Mouse (Mus musculus) kidney, embryonic 15.5 days (tissue): ENCODE data around the gene Ptpn23. TPM values are rescaled to one million over a fixed set of nuclear protein-coding genes. Genes with fewer than 3 reads are reported as not detected.
"Not testable (repeated sequence)": the region's sequence is repeated elsewhere in the genome, so short reads cannot be mapped to it uniquely, and the experiment has no call there.

Source experiments
- ATAC-seq: fragments of 200-750 bp; cut with Nextera tagmentation; replicated peaks from 2 replicates; pipeline ENCODE4 v1.8.0; 2017; ENCODE audit warnings: moderate TSS enrichment; ENCODE audit not compliant: low FRiP score
- H3K27ac ChIP-seq: fragments of 300-500 bp; sonication (generic); 2 replicates; pipeline ENCODE4 v1.5.1; 2015; ENCODE audit warnings: mild to moderate bottlenecking, inconsistent platforms
- H3K27me3 ChIP-seq: fragments of 300-500 bp; sonication (generic); 2 replicates; pipeline ENCODE4 v1.6.1; 2015; ENCODE audit warnings: inconsistent platforms
- H3K36me3 ChIP-seq: fragments of 300-500 bp; sonication (generic); 2 replicates; pipeline ENCODE4 v1.6.1; 2015; ENCODE audit warnings: inconsistent platforms
- H3K4me1 ChIP-seq: fragments of 300-500 bp; sonication (generic); 2 replicates; pipeline ENCODE4 v1.6.1; 2015; ENCODE audit warnings: inconsistent platforms
- H3K4me2 ChIP-seq: fragments of 300-500 bp; sonication (generic); 2 replicates; pipeline ENCODE4 v1.6.1; 2015; ENCODE audit warnings: moderate library complexity, mild to moderate bottlenecking, inconsistent platforms
- H3K4me3 ChIP-seq: fragments of 300-500 bp; sonication (generic); replicated peaks from 2 replicates; pipeline ENCODE4 v1.5.1; 2015; ENCODE audit warnings: mild to moderate bottlenecking, inconsistent platforms
- H3K9ac ChIP-seq: fragments of 300-500 bp; sonication (generic); 2 replicates; pipeline ENCODE4 v1.6.1; 2015; ENCODE audit warnings: mild to moderate bottlenecking, inconsistent platforms
- H3K9me3 ChIP-seq: fragments of 300-500 bp; sonication (generic); replicated peaks from 2 replicates; pipeline ENCODE4 v1.6.1; 2016; ENCODE audit warnings: inconsistent platforms
- WGBS: fragments of 180-500 bp; shearing (Covaris S2); methylation state at CpG from one replicate; pipeline ENCODE4 v1.1.7; 2015; ENCODE audit warnings: mixed read lengths; 5-methylcytosine and 5-hydroxymethylcytosine counted together
- polyA plus RNA-seq: library from polyadenylated mRNA; unstranded; fragments of >200 nt; fragmentation: Nextera tagmentation; extraction: Ambion mirVana; gene quantifications from 2 replicates; pipeline ENCODE4 v1.2.1, GENCODE M21; 2015

Gene Ptpn23
- polyA plus RNA-seq, 1 experiment from 2014 or later: 16.9 TPM

DNA sequence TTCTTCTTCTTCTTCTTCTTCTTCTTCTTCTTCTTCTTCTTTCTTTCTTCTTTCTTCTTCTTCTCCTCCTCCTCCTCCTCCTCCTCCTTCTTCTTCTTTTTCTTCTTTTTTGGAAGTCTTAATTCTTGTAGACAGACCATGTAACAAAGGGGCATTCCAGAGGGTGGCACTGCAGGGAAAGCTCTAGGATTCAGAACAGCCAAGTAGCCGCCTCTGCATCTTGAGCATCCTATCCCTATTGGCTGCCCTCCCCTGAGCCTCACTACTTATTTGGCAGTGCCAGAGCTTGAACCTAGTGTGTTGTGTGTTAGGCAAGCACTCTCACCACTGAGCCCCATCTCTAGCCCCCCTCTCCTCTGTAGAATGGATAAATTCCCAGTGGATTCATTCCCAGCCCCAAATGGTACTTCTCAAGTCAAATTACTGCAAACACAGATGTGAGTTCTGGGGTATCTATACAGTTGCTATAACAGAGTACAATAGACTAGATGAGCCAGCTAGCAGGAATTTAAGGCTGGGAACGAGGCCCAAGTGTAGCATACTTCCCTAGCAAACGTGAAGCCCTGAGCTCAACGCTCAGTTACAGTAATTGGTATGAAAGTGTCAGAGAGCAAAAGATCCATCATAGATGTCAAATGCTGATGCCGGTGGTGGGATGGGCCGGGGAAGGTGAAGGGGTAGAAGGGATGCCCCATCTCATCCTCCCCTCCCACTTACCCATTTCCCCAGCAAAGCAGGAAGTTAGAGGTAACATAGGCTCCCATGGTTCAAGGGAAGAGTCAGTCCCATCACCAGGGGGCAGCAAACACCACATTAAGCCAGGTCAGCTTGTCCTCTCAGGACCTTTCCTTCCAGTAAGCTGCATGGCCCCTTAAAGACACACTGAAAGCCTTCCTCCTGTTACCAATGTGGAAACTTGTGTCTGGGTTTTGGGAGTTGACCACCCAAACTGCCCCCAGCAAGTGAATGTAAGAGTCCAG, 3.2 kb upstream of the Ptpn23 start:
- no peak for ATAC-seq
- H3K9me3 ChIP-seq: no peaks in the 10 kb centered on the region
- no peaks in the 10 kb centered on the region for H3K27me3 ChIP-seq
- H3K4me3 ChIP-seq: no peak overlapping the region
- no peaks in the 10 kb centered on the region for H3K36me3 ChIP-seq
- H3K4me2 ChIP-seq: no peak overlapping the region
- no peak overlapping the region for H3K27ac ChIP-seq
- WGBS: 46% methylated on average over 6 of the region's 6 CpGs
- H3K4me1 ChIP-seq: peaks cover 16% of the 10 kb centered on the region
- H3K9ac ChIP-seq: no peak overlapping the region

DNA sequence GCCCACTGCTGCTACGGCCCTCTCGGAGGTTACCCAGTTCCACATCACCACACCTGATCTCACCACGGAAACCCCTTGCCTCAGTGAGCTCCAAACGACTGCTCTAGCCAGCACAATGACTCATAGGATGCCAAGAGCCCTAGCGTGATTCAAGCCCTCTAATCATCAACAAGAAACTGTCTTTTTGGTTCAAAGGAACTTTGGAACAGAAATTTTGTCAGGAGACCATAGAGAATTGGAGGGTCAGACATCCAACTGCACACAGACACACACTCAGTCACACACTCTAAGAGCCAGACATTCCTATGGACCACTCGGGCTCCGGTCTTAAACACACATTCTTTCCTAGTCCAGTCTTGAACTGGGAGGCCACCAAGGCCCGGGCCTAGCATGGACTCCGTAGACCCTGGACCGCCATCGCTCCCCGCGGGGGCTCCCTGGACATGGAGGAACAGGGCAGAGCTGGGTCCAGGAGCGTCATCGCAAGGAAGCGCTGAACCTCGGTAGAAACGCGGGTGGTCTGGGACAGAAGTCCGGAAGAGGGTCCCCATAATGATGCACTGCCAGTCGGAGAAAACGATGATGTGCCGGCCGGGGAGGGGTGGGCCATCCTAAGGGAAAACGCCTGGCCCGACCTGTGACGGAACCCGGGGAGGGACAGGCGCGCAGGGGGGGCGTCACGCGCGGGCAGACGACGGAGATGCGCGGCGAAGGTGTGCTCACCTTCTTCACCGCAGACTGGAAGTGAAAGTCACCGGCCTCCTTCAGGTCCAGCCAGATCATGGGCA, 508 bp downstream of the Ptpn23 start:
- under 1% methylated on average over 41 of the region's 41 CpGs for WGBS
- H3K4me3 ChIP-seq: peak overlapping the region; percentile 98
- H3K9me3 ChIP-seq: no peaks in the 10 kb centered on the region
- peak; percentile 61 for ATAC-seq
- peak overlapping the region; percentile 90 for H3K4me2 ChIP-seq
- H3K27ac ChIP-seq: peak overlapping the region; percentile 84
- H3K9ac ChIP-seq: peak overlapping the region; percentile 76
- H3K36me3 ChIP-seq: peaks cover 9% of the 10 kb centered on the region
- H3K27me3 ChIP-seq: no peaks in the 10 kb centered on the region
- H3K4me1 ChIP-seq: peaks cover 20% of the 10 kb centered on the region

DNA sequence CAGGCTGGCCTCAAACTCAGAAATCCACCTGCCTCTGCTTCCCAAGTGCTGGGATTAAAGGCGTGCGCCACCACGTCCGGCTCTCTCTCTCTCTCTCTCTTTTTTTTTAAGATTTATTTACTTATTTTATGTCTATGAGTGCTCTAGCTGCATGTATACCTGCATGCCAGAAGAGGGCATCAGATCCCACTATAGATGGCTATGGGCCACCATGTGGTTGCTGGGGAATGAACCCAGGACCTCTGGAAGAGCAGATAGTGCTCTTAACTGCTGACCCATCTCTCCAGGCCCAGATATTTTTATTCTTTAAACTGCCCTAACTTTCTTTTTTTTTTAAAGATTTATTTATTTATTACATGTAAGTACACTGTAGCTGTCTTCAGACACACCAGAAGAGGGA, 4.8 kb downstream of the Ptpn23 start:
- H3K4me2 ChIP-seq, H3K4me3 ChIP-seq, ATAC-seq, H3K27ac ChIP-seq, H3K9me3 ChIP-seq, H3K9ac ChIP-seq, H3K27me3 ChIP-seq: not testable (repeated sequence)
- H3K4me1 ChIP-seq: peaks cover 12% of the 10 kb centered on the region
- 89% methylated on average over 4 of the region's 4 CpGs for WGBS
- H3K36me3 ChIP-seq: peaks cover 19% of the 10 kb centered on the region

DNA sequence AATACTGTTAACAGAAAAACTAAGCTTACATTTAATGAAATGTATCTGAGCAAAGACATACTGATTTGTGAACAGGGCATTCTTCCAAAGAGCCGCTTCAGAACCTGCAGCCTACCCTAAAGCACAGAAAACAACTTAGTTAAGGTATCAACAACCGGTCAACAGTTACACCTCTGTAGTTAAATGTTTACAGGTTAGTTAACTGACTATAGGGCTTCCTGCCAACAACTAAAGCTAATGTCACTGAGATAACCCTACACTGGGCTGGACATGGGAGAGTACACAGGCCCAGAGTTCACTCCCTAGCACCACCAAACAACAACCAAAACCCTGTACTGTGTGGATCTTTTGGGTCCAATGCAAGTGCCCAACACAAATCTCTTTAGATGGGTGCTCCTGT, 5.3 kb downstream of the Ptpn23 start:
- H3K36me3 ChIP-seq: peaks cover 23% of the 10 kb centered on the region
- H3K9ac ChIP-seq: no peak overlapping the region
- no peak overlapping the region for H3K4me3 ChIP-seq
- peaks cover 12% of the 10 kb centered on the region for H3K4me1 ChIP-seq
- no peaks in the 10 kb centered on the region for H3K27me3 ChIP-seq
- no peak overlapping the region for H3K27ac ChIP-seq
- WGBS: 90% methylated on average over 2 of the region's 2 CpGs
- no peak overlapping the region for H3K4me2 ChIP-seq
- ATAC-seq: no peak
- no peaks in the 10 kb centered on the region for H3K9me3 ChIP-seq

DNA sequence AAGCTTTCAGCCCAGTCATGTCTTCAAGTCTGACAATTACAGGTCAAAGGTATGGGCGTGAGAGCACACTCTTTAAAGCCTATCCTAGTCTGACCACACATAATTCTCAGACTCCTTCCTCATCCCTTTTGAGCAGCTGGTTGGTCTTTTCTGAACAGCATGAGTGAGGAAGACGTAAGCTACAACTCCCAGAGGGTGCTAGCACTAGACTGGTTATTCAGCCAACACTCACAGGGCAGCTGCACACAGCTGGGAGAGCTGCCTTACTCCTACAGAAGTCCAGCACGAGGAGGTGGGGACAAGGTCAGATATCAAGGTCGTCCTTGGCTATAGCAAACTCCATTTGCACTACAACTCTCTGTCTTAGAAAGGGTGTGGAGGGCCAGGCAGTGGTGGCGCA, 7.4 kb downstream of the Ptpn23 start:
- H3K27ac ChIP-seq: no peak overlapping the region
- no peaks in the 10 kb centered on the region for H3K27me3 ChIP-seq
- no peak overlapping the region for H3K9ac ChIP-seq
- ATAC-seq: no peak
- no peak overlapping the region for H3K4me3 ChIP-seq
- peaks cover 43% of the 10 kb centered on the region for H3K36me3 ChIP-seq
- H3K9me3 ChIP-seq: no peaks in the 10 kb centered on the region
- 0 out of 2 replicates have a peak, but pooled peaks cover 2% of the 10 kb centered on the region for H3K4me1 ChIP-seq
- no peak overlapping the region for H3K4me2 ChIP-seq
- WGBS: 75% methylated on average over 5 of the region's 5 CpGs

DNA sequence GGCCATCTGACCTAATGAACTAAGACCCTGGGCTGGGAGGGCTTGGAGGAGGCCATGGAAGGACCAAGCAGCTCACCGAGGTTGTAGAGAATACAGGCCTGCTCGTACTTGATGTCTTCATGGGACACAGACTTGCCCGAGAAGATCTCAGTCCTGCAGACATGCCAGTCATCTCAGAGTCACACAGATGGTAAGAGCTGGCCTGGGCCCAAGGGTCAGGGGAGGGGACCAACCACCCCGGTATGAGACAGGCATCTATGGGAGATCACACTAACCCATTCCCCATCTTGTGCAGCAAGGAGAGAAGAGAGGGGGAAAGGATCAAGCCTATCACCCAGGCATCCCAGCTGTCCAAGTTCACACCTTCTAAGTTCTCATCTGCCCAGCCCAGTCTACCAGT, 14.7 kb downstream of the Ptpn23 start:
- no peak overlapping the region for H3K4me3 ChIP-seq
- WGBS: 94% methylated on average over 4 of the region's 4 CpGs
- H3K4me1 ChIP-seq: no peaks in the 10 kb centered on the region
- H3K9me3 ChIP-seq: no peaks in the 10 kb centered on the region
- no peak for ATAC-seq
- no peak overlapping the region for H3K4me2 ChIP-seq
- peaks cover 96% of the 10 kb centered on the region for H3K36me3 ChIP-seq
- no peaks in the 10 kb centered on the region for H3K27me3 ChIP-seq
- H3K9ac ChIP-seq: no peak overlapping the region
- H3K27ac ChIP-seq: no peak overlapping the region

DNA sequence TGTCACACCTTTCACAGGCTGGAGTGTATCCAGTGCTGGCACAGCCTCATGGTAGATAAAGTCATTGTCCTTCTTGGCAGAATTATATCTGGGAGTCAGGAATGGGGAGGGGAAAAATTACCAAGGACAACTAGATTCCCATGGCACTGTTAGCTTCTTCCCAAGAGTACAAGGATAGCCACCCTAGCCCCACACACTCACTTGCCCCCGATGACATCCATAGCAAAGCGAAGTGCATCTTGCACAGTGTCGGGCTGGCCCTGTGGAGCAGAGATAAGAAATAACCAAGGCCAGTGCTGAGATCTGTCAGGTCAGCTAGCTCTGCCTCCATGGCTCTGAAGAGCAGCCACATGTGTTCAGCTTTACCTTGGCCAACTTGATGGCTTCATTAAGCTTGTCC, 17.2 kb downstream of the Ptpn23 start:
- Histone ChIP-seq H3K27ac (no peak overlapping the region), H3K9me3 (no peaks in the 10 kb centered on the region), H3K4me2 (no peak overlapping the region), H3K4me3 (no peak overlapping the region), H3K36me3 (peaks cover 96% of the 10 kb centered on the region), H3K9ac (no peak overlapping the region), H3K27me3 (no peaks in the 10 kb centered on the region), H3K4me1 (no peaks in the 10 kb centered on the region)
- no peak for ATAC-seq
- WGBS: 99% methylated on average over 3 of the region's 3 CpGs

DNA sequence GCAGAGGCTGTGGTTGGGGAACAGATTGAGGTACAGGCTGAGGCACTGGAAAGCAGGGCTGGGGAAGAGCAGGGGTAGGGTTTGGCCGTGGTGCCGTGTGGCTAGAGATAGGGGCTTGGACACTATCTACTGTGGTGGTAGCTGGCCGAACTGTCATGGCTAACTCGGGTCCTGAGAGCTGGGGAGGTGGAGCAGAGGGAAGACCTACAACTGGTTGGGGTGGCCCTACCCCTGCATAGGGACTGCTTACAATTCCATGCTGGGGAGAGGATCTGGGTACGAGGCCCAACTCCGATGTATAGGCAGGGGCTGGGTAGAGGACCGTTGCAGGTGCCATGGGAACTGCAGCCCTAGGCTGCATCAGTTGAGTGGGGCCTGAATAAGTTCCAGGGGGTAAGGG, 20.0 kb downstream of the Ptpn23 start:
- Histone ChIP-seq H3K9ac (no peak overlapping the region), H3K27ac (no peak overlapping the region), H3K4me1 (no peaks in the 10 kb centered on the region), H3K4me3 (no peak overlapping the region), H3K27me3 (no peaks in the 10 kb centered on the region), H3K9me3 (no peaks in the 10 kb centered on the region), H3K4me2 (no peak overlapping the region), H3K36me3 (peaks cover 99% of the 10 kb centered on the region)
- 94% methylated on average over 7 of the region's 7 CpGs for WGBS
- ATAC-seq: no peak

DNA sequence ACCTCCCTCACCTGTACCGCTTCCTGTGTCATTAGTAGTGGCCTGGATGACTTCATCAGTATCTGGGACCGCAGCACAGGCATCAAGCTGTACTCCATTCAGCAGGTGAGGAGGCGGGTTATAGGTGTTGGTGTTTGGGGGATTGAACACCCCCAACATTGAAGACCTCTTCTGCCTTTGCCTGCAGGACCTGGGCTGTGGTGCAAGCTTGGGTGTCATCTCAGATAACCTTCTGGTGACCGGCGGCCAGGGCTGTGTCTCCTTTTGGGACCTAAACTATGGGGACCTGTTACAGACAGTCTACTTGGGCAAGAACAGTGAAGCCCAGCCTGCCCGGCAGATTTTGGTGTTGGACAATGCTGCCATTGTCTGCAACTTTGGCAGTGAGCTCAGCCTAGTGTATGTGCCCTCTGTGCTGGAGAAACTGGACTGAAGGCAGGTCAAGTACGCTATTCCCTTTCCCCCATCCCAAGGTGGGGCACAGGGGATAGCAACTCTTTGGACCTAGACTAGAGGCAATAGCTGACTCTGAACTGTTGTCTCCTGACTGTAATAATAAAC, 23.6 kb downstream of the Ptpn23 start:
- ATAC-seq: no peak
- Histone ChIP-seq H3K27ac (no peak overlapping the region), H3K27me3 (no peaks in the 10 kb centered on the region), H3K4me2 (no peak overlapping the region), H3K36me3 (peaks cover 95% of the 10 kb centered on the region), H3K9me3 (no peaks in the 10 kb centered on the region), H3K4me1 (peaks cover 9% of the 10 kb centered on the region; the same call in 1 of the 2 replicates), H3K4me3 (no peak overlapping the region), H3K9ac (no peak overlapping the region)
- WGBS: 90% methylated on average over 7 of the region's 7 CpGs

DNA sequence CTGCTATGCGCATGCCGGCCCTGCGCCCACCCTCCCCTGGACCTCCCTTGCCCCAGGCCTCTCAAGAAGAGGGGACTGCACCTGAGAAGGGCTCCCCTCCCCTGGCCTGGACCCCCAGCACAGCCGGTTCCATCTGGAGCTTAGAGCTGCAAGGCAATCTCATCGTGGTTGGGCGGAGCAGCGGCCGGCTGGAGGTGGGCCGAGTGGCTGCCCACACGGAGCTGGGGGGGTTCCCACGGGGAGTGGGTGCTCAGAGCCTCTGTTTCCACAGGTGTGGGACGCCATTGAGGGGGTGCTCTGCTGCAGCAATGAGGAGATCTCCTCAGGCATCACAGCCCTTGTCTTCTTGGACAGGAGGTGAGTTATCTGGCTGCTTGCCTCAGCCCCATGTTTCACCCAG, 26.7 kb downstream of the Ptpn23 start:
- Histone ChIP-seq H3K27ac (no peak overlapping the region; the same call in 1 of the 2 replicates), H3K4me1 (peaks cover 9% of the 10 kb centered on the region; the same call in 1 of the 2 replicates), H3K36me3 (peaks cover 93% of the 10 kb centered on the region), H3K27me3 (no peaks in the 10 kb centered on the region), H3K9me3 (no peaks in the 10 kb centered on the region), H3K4me3 (no peak overlapping the region), H3K4me2 (no peak overlapping the region), H3K9ac (no peak overlapping the region)
- ATAC-seq: 0 out of 2 replicates have a peak, but pooled peaks have one; percentile 3
- 82% methylated on average over 12 of the region's 12 CpGs for WGBS

DNA sequence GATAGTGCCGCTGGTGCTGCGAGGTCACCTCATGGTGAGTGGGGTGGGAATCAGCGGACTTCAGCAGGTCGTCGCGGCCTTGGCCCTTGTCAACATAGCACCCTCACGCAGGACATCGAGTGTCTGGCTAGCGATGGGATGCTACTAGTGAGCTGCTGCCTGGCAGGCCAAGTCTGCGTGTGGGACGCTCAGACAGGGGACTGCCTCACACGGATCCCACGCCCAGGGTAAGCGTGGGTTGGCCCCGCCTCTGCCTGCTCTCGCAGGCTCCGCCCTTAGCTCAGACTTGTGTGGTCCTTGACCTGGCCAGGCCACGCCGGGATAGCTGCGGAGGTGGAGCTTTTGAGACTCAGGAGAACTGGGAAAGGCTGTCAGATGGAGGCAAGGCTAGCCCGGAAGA, 27.4 kb downstream of the Ptpn23 start:
- peaks cover 93% of the 10 kb centered on the region for H3K36me3 ChIP-seq
- H3K4me1 ChIP-seq: peaks cover 9% of the 10 kb centered on the region; the same call in 1 of the 2 replicates
- peak overlapping the region; percentile 42 for H3K4me2 ChIP-seq

DNA sequence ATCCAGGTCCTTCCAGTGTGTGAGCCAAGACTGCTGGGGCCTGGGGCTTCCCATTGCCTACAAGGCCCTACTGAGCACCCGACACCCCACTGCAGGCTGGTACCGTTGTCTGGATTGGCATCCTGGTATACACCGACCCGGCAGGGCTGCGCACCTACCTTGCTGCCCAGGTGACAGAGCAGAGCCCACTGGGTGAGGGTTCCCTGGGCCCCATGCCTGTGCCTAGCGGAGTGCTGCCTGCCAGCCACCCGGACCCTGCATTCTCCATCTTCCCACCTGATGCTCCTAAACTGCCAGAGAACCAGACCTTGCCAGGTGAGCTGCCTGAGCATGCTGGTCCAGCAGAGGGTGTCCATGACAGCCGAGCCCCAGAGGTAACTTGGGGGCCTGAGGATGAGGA, 28.7 kb downstream of the Ptpn23 start:
- Histone ChIP-seq H3K27ac (no peak overlapping the region), H3K36me3 (peaks cover 87% of the 10 kb centered on the region), H3K4me1 (peaks cover 9% of the 10 kb centered on the region; the same call in 1 of the 2 replicates), H3K27me3 (no peaks in the 10 kb centered on the region), H3K9me3 (no peaks in the 10 kb centered on the region), H3K4me2 (no peak overlapping the region), H3K9ac (no peak overlapping the region), H3K4me3 (no peak overlapping the region)
- ATAC-seq: no peak
- 96% methylated on average over 8 of the region's 8 CpGs for WGBS

More for the DNA sequence above, 27.4 kb downstream of the Ptpn23 start:
- ATAC-seq: peak; percentile 53
- 43% methylated on average over 21 of the region's 21 CpGs for WGBS
- Histone ChIP-seq H3K27me3 (no peaks in the 10 kb centered on the region), H3K9me3 (no peaks in the 10 kb centered on the region), H3K4me3 (no peak overlapping the region), H3K27ac (no peak overlapping the region), H3K9ac (no peak overlapping the region)
